Mouse (Mus musculus) common myeloid progenitor, adult 5-6 weeks (primary cell): ENCODE results near the gene Fthl17a. TPM values are rescaled to one million over a fixed set of nuclear protein-coding genes. Genes with fewer than 3 reads are reported as not detected.

Source experiments
- ATAC-seq: replicated peaks from 2 replicates; pipeline ENCODE4 v1.8.0; 2016; ENCODE audit warnings: low read depth, mild to moderate bottlenecking, moderate TSS enrichment, inconsistent platforms; ENCODE audit not compliant: poor library complexity, severe bottlenecking
- total RNA-seq: library from RNA; stranded (forward); fragments of 200-1000, 187-1606 nt; gene quantifications from 2 replicates; pipeline ENCODE4 v1.2.3, GENCODE M21; 2017

Fthl17a gene
- total RNA-seq = not detected in 2 replicates

- ATAC-seq = no peak
Observed at GRCm38 (mm10) chrX:85249379-85249778, at the start of gene Fthl17a. TSS of gene Fthl17a (plus strand) at chrX:85249679.

GRCm38 (mm10) chrX:85207001-85207400, 42.5 kb upstream of the Fthl17a start:
- ATAC-seq = no peak

- ATAC-seq = peak; percentile 85
Observed at GRCm38 (mm10) chrX:85226883-85227282, 22.6 kb upstream of the Fthl17a start.

- ATAC-seq = no peak
Observed at GRCm38 (mm10) chrX:85271821-85272220, 22.3 kb downstream of the Fthl17a start.

- ATAC-seq = no peak
Observed at GRCm38 (mm10) chrX:85272296-85272695, 22.8 kb downstream of the Fthl17a start.

- ATAC-seq = peak; percentile 78
Observed at GRCm38 (mm10) chrX:85289846-85290245, 40.4 kb downstream of the Fthl17a start.

- ATAC-seq = no peak; the same call in 1 of the 2 replicates
Observed at GRCm38 (mm10) chrX:85292781-85293180, 43.3 kb downstream of the Fthl17a start.

- ATAC-seq = no peak
Observed at GRCm38 (mm10) chrX:85294001-85294400, 44.5 kb downstream of the Fthl17a start.

GRCm38 (mm10) chrX:85304674-85305073, 55.2 kb downstream of the Fthl17a start:
- no peak for ATAC-seq

- no peak for ATAC-seq
Observed at GRCm38 (mm10) chrX:85318576-85318975, 69.1 kb downstream of the Fthl17a start.

GRCm38 (mm10) chrX:85319193-85319592, 69.7 kb downstream of the Fthl17a start:
- no peak for ATAC-seq
